Mouse (Mus musculus) heart, adult 9 months (tissue): ENCODE results near the gene C9.
A peak's percentile ranks its signal among the peaks of the same experiment; 100 is the strongest.

Experiments
- DNase-seq, 2 experiments: peaks; one replicate each; pipeline ENCODE4 v3.0.0; 2022; ENCODE audit warnings: low spot score in 2 of 2

Gene C9

GRCm38 (mm10) chr15:6445135-6445534 lies at the start of gene C9:
Gene C9 (plus strand): TSS chr15:6445327.
- DNase-seq = no peak

- no peak for DNase-seq
These were observed 46.9 kb upstream of the C9 start for GRCm38 (mm10) chr15:6398211-6398610.

GRCm38 (mm10) chr15:6398881-6399280 lies 46.2 kb upstream of the C9 start:
- DNase-seq = no peak

GRCm38 (mm10) chr15:6400115-6400514 lies 45.0 kb upstream of the C9 start:
- DNase-seq = no peak

- no peak for DNase-seq
These were observed 42.7 kb upstream of the C9 start for GRCm38 (mm10) chr15:6402433-6402832.

GRCm38 (mm10) chr15:6404172-6404571 lies 41.0 kb upstream of the C9 start:
- DNase-seq = no peak

- DNase-seq = no peak
These were observed 38.4 kb upstream of the C9 start for GRCm38 (mm10) chr15:6406771-6407170.

GRCm38 (mm10) chr15:6409031-6409430 lies 36.1 kb upstream of the C9 start:
- DNase-seq = no peak

- DNase-seq = no peak
These were observed 35.0 kb upstream of the C9 start for GRCm38 (mm10) chr15:6410161-6410560.

GRCm38 (mm10) chr15:6411334-6411733 lies 33.8 kb upstream of the C9 start:
- DNase-seq = peak in 1 of 2 experiments; percentile 40

- no peak for DNase-seq
These were observed 29.8 kb upstream of the C9 start for GRCm38 (mm10) chr15:6415317-6415716.

- DNase-seq = no peak
These were observed 13.3 kb upstream of the C9 start for GRCm38 (mm10) chr15:6431777-6432176.

GRCm38 (mm10) chr15:6432411-6432810 lies 12.7 kb upstream of the C9 start:
- DNase-seq = peak; percentile 37 to 56

- DNase-seq = peak in 1 of 2 experiments; percentile 39
These were observed 9.8 kb upstream of the C9 start for GRCm38 (mm10) chr15:6435281-6435680.

GRCm38 (mm10) chr15:6435773-6436172 lies 9.4 kb upstream of the C9 start:
- DNase-seq = peak; percentile 23 to 37

- DNase-seq = no peak
These were observed 6.4 kb upstream of the C9 start for GRCm38 (mm10) chr15:6438685-6439084.

GRCm38 (mm10) chr15:6444452-6444851 lies 675 bp upstream of the C9 start:
- no peak for DNase-seq

GRCm38 (mm10) chr15:6446181-6446580 lies 1.1 kb downstream of the C9 start:
- no peak for DNase-seq

GRCm38 (mm10) chr15:6448892-6449291 lies 3.8 kb downstream of the C9 start:
- DNase-seq = no peak

GRCm38 (mm10) chr15:6454461-6454860 lies 9.3 kb downstream of the C9 start:
- DNase-seq = no peak

GRCm38 (mm10) chr15:6461381-6461780 lies 16.3 kb downstream of the C9 start:
- DNase-seq = no peak

GRCm38 (mm10) chr15:6463361-6463923 lies 18.3 kb downstream of the C9 start:
- DNase-seq = no peak

GRCm38 (mm10) chr15:6466995-6467394 lies 21.9 kb downstream of the C9 start:
- no peak for DNase-seq

GRCm38 (mm10) chr15:6468845-6469244 lies 23.7 kb downstream of the C9 start:
- no peak for DNase-seq
